Mouse (Mus musculus) thymus, adult 2 months (tissue): ENCODE data around the gene Suox. TPM values are rescaled to one million over a fixed set of nuclear protein-coding genes. Genes with fewer than 3 reads are reported as not detected.

Experiments
- DNase-seq: peaks from one replicate; pipeline ENCODE4 v3.0.0; 2021
- H3K27ac ChIP-seq: fragments of 200-500 bp; 2 replicates; pipeline ENCODE4 v1.5.1; 2012; ENCODE audit warnings: low read length, control low read depth; ENCODE audit not compliant: control insufficient read depth, insufficient read depth
- H3K27me3 ChIP-seq: fragments of 200-500 bp; 2 replicates; pipeline ENCODE4 v1.6.1; 2012; ENCODE audit warnings: mild to moderate bottlenecking, low read length, moderate library complexity, mixed read lengths; ENCODE audit not compliant: control insufficient read depth, insufficient read depth
- H3K36me3 ChIP-seq: fragments of 200-500 bp; 2 replicates; pipeline ENCODE4 v1.6.1; 2012; ENCODE audit warnings: mild to moderate bottlenecking, low read length, moderate library complexity; ENCODE audit not compliant: control insufficient read depth, insufficient read depth
- H3K4me1 ChIP-seq: fragments of 200-500 bp; replicated peaks from 2 replicates; pipeline ENCODE4 v1.6.1; 2012; ENCODE audit warnings: low read length; ENCODE audit not compliant: control insufficient read depth, insufficient read depth
- H3K4me3 ChIP-seq: fragments of 200-500 bp; 2 replicates; pipeline ENCODE4 v1.5.1; 2012; ENCODE audit warnings: mild to moderate bottlenecking, low read length, control low read depth, moderate library complexity; ENCODE audit not compliant: control insufficient read depth, insufficient read depth
- CTCF ChIP-seq: fragments of 200-500 bp; IDR thresholded peaks from 2 replicates; pipeline ENCODE4 v1.5.1; 2012; ENCODE audit warnings: mild to moderate bottlenecking, control low read depth, low read length, moderate library complexity, borderline replicate concordance; ENCODE audit not compliant: control insufficient read depth, poor library complexity, insufficient read depth; ENCODE audit errors: extremely low read depth
- POLR2A ChIP-seq: fragments of 200-500 bp; IDR thresholded peaks from 2 replicates; pipeline ENCODE4 v1.6.1; 2012; ENCODE audit warnings: mild to moderate bottlenecking, low read length, control low read depth, moderate library complexity; ENCODE audit not compliant: control insufficient read depth, poor library complexity, insufficient read depth; ENCODE audit errors: extremely low read depth
- WGBS: fragments of 180-500 bp; shearing (Covaris S2); methylation state at CpG from one replicate; pipeline ENCODE4 v1.1.7; 2018; 5-methylcytosine and 5-hydroxymethylcytosine counted together
- polyA plus RNA-seq: library from polyadenylated mRNA; depleted of rRNA; stranded (reverse); fragments of >200 nt; gene quantifications from 2 replicates; pipeline ENCODE4 v1.2.3, GENCODE M21; 2012; rRNA removed

Gene Suox
- polyA plus RNA-seq, 1 experiment: 21.3 TPM

DNA sequence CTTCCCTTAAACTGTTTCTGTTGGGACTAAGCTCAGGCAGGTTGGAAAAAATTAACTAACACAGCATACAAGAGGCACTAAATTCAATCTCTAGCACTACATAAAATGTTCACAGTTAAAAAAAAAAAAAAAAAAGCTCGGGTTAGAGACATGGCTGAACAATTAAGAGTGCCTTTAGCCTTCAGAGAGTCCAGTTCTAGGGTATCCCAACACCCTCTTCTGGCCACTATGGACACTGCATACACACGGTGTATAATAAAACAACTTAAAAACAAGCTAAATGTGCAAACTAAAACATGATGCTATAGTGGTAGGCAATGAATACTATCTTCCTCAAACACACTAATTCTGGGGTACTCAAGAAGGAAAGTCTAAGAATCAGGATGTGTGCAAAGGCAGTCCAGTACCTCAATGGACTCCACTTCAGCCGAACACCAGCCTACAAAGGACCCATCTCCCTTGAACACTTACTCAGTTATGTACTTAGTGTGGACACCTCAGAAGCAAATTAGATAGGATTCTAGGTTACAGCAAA is 51.8 kb downstream of the Suox start:
- peaks cover 6% of the 10 kb centered on the region for H3K4me1 ChIP-seq
- H3K36me3 ChIP-seq: peaks cover 14% of the 10 kb centered on the region
- no peaks in the 10 kb centered on the region for H3K27me3 ChIP-seq
- DNase-seq: no peak
- no peak overlapping the region for H3K27ac ChIP-seq
- no peak for TF ChIP-seq CTCF
- WGBS: 79% methylated on average over 3 of the region's 3 CpGs
- H3K4me3 ChIP-seq: no peak overlapping the region

- Histone ChIP-seq H3K27me3 (no peaks in the 10 kb centered on the region), H3K27ac (no peak overlapping the region), H3K4me1 (peaks cover 3% of the 10 kb centered on the region; the same call in 1 of the 2 replicates), H3K36me3 (peaks cover 14% of the 10 kb centered on the region), H3K4me3 (no peak overlapping the region)
- no peak for DNase-seq
- TF ChIP-seq POLR2A (no peak), CTCF (no peak)
These were observed 53.6 kb downstream of the Suox start for GRCm38 (mm10) chr10:128620241-128620640.

Other genes with a start within 250 kb of the Suox start
- 176 and 211 TPM in 2 replicates for gene Smarcc2, start 214.8 kb downstream of the Suox start, polyA plus RNA-seq
- gene Myl6, start 179.9 kb downstream of the Suox start, polyA plus RNA-seq: 445 and 566 TPM in 2 replicates
- gene Myl6b, start 175.4 kb downstream of the Suox start, polyA plus RNA-seq: 2.7 and 3.9 TPM in 2 replicates
- gene Esyt1, start 148.2 kb downstream of the Suox start, polyA plus RNA-seq: 146 and 155 TPM in 2 replicates
- 25.6 and 27.1 TPM in 2 replicates for gene Zc3h10, start 126.3 kb downstream of the Suox start, polyA plus RNA-seq
- 1,821 and 2,108 TPM in 2 replicates for gene Rpl41, start 124.8 kb downstream of the Suox start, polyA plus RNA-seq
- gene Pa2g4, start 108.1 kb downstream of the Suox start, polyA plus RNA-seq: 46.8 and 52.9 TPM in 2 replicates
- 2.8 and 3.3 TPM in 2 replicates for gene Erbb3, start 84.4 kb downstream of the Suox start, polyA plus RNA-seq
- 988 and 1,135 TPM in 2 replicates for gene Rps26, start 47.3 kb downstream of the Suox start, polyA plus RNA-seq
- 6.7 and 8.6 TPM in 2 replicates for gene Ikzf4, start 28.1 kb downstream of the Suox start, polyA plus RNA-seq
- gene Rab5b, start 22.2 kb upstream of the Suox start, polyA plus RNA-seq: 73.8 and 86.1 TPM in 2 replicates
- 1.0 TPM in 2 replicates for gene Pmel, start 30.1 kb upstream of the Suox start, polyA plus RNA-seq
- 87.6 and 100 TPM in 2 replicates for gene Cdk2, start 31.0 kb upstream of the Suox start, polyA plus RNA-seq
- 326 and 374 TPM in 2 replicates for gene Dgka, start 70.8 kb upstream of the Suox start, polyA plus RNA-seq
- gene Pym1, start 73.8 kb upstream of the Suox start, polyA plus RNA-seq: 70.0 and 74.9 TPM in 2 replicates
- gene Mmp19, start 116.8 kb upstream of the Suox start, polyA plus RNA-seq: 1.8 and 3.9 TPM in 2 replicates
- gene Dnajc14, start 130.0 kb upstream of the Suox start, polyA plus RNA-seq: 19.9 and 21.6 TPM in 2 replicates
- 17.4 and 20.5 TPM in 2 replicates for gene Tmem198b, start 130.3 kb upstream of the Suox start, polyA plus RNA-seq
- 8.5 and 12.3 TPM in 2 replicates for gene Sarnp, start 143.3 kb upstream of the Suox start, polyA plus RNA-seq
- 68.3 and 82.3 TPM in 2 replicates for gene Ormdl2, start 147.6 kb upstream of the Suox start, polyA plus RNA-seq
- gene Gdf11, start 217.6 kb upstream of the Suox start, polyA plus RNA-seq: 5.6 and 5.8 TPM in 2 replicates
- 43.9 and 62.1 TPM in 2 replicates for gene Cd63, start 226.9 kb upstream of the Suox start, polyA plus RNA-seq
- 14.0 and 21.8 TPM in 2 replicates for gene Rdh5, start 248.8 kb upstream of the Suox start, polyA plus RNA-seq
- gene Bloc1s1, start 250.0 kb upstream of the Suox start, polyA plus RNA-seq: 137 and 173 TPM in 2 replicates